Mouse (Mus musculus) heart, adult 2 months (tissue): Measurements from ENCODE around the gene Ppargc1a. TPM values are rescaled to one million over a fixed set of nuclear protein-coding genes. Genes with fewer than 3 reads are reported as not detected.

Source experiments
- DNase-seq, 2 experiments: peaks; one replicate each; pipeline ENCODE4 v3.0.0; 2021
- H3K27ac ChIP-seq: fragments of 200-600 bp; 2 replicates; pipeline ENCODE4 v1.8.1; 2022
- H3K27me3 ChIP-seq: fragments of 200-500 bp; 2 replicates; pipeline ENCODE4 v1.6.1; 2012; ENCODE audit warnings: mild to moderate bottlenecking, low read length, inconsistent platforms, mixed read lengths; ENCODE audit not compliant: control insufficient read depth, insufficient read depth
- H3K36me3 ChIP-seq: fragments of 200-500 bp; 2 replicates; pipeline ENCODE4 v1.6.1; 2012; ENCODE audit warnings: low read length, inconsistent platforms; ENCODE audit not compliant: control insufficient read depth, insufficient read depth
- H3K4me1 ChIP-seq: fragments of 200-500 bp; 2 replicates; pipeline ENCODE4 v1.6.1; 2011; ENCODE audit warnings: low read length; ENCODE audit not compliant: control insufficient read depth, insufficient read depth
- H3K4me3 ChIP-seq: fragments of 200-600 bp; 2 replicates; pipeline ENCODE4 v1.8.1; 2022
- H3K79me2 ChIP-seq: fragments of 200-500 bp; replicated peaks from 2 replicates; pipeline ENCODE4 v1.6.1; 2012; ENCODE audit warnings: mild to moderate bottlenecking, inconsistent platforms, low read length, moderate library complexity, mixed read lengths; ENCODE audit not compliant: control insufficient read depth, insufficient read depth
- H3K9ac ChIP-seq: fragments of 200-500 bp; 2 replicates; pipeline ENCODE4 v1.6.1; 2012; ENCODE audit warnings: low read depth, mild to moderate bottlenecking, control low read depth, inconsistent platforms, low read length, mixed read lengths
- CTCF ChIP-seq: fragments of 200-600 bp; IDR thresholded peaks from 2 replicates; pipeline ENCODE4 v1.8.1; 2022; ENCODE audit warnings: antibody characterized with exemption, mild to moderate bottlenecking, moderate library complexity
- EP300 ChIP-seq: fragments of 200-500 bp; IDR thresholded peaks from 2 replicates; pipeline ENCODE4 v1.6.1; 2011; ENCODE audit warnings: low read depth, low read length, control low read depth; ENCODE audit not compliant: insufficient read depth
- POLR2A ChIP-seq: fragments of 200-500 bp; IDR thresholded peaks from 2 replicates; pipeline ENCODE4 v1.6.1; 2011; ENCODE audit warnings: mild to moderate bottlenecking, low read depth, low read length, control low read depth; ENCODE audit not compliant: insufficient read depth
- WGBS: fragments of 180-500 bp; shearing (Covaris S2); methylation state at CpG from one replicate; pipeline ENCODE4 v1.1.7; 2018; 5-methylcytosine and 5-hydroxymethylcytosine counted together
- intact Hi-C: fragments of 180-260 bp; cut with DNase I; formaldehyde crosslinking; loops from one replicate; pipeline ENCODE4 v1.15.1; 2025
- polyA plus RNA-seq: library from polyadenylated mRNA; depleted of rRNA; stranded (reverse); fragments of >200 nt; gene quantifications from 2 replicates; pipeline ENCODE4 v1.2.3, GENCODE M21; 2012
- total RNA-seq, 2 experiments: library from RNA; stranded (reverse); gene quantifications; 2 replicates each; pipeline ENCODE4 v1.2.3; 2021

The Ppargc1a gene
- total and polyA plus RNA-seq, 3 experiments, result 27.9 to 146 (median 129) TPM

DNA sequence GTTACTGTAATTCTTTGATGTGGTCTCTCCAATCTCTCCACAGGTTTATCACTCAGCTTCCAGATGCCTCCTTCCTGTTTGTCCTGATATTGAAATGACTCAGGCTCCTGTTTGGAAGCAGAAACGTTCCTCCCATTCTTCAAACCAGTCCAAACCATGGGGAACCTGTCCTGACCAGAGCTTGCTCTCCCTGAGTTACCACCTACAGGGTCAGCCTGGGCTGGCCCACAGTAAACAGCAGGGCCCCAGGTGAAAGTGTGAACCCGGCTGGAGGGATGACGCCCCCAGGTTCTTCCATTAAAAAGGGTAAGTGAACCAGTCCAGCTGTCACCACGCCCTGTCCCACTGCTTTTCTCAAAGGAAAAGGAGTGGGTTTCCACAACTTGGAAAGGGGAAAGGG is 15.5 kb upstream of the Ppargc1a start:
- H3K4me3 ChIP-seq, result no peak overlapping the region
- intact Hi-C loops, result no loop called here
- H3K9ac ChIP-seq, result no peak overlapping the region
- H3K36me3 ChIP-seq, result no peaks in the 10 kb centered on the region
- no peak for TF ChIP-seq EP300
- TF ChIP-seq POLR2A, result no peak
- TF ChIP-seq CTCF, result no peak
- no peak for DNase-seq
- WGBS, result 44% methylated on average over 4 of the region's 4 CpGs
- H3K27ac ChIP-seq, result no peak overlapping the region
- no peaks in the 10 kb centered on the region for H3K27me3 ChIP-seq
- H3K79me2 ChIP-seq, result no peaks in the 10 kb centered on the region
- no peaks in the 10 kb centered on the region for H3K4me1 ChIP-seq

DNA sequence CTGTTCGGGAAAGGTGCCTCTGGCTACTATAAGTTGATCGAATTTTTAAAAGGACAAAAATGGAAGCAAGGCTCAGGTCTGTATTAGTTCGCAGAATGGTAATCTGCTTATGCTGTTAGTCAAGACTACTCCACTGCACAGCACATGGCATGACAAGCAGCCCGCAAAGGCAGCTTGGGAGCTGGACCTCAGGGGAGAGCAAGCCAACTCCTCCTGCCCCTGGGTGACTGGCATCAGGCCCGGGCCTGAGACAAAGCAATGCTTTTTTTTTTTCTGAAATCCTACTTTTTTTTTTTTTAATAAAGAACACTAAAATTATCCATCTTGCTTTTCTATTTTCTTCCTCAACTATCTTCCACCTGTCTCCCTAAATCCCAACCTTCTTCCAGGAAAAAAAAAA is 15.1 kb upstream of the Ppargc1a start:
- WGBS, result 56% methylated on average over 5 of the region's 5 CpGs
- H3K27me3 ChIP-seq, result no peaks in the 10 kb centered on the region
- no peaks in the 10 kb centered on the region for H3K79me2 ChIP-seq
- TF ChIP-seq EP300, result no peak
- no peak for TF ChIP-seq CTCF
- TF ChIP-seq POLR2A, result no peak
- no peaks in the 10 kb centered on the region for H3K36me3 ChIP-seq
- peak in 1 of 2 experiments; percentile 17 for DNase-seq
- intact Hi-C loops, result no loop called here
- no peak overlapping the region for H3K27ac ChIP-seq
- no peak overlapping the region for H3K9ac ChIP-seq
- H3K4me3 ChIP-seq, result no peak overlapping the region
- H3K4me1 ChIP-seq, result no peaks in the 10 kb centered on the region

DNA sequence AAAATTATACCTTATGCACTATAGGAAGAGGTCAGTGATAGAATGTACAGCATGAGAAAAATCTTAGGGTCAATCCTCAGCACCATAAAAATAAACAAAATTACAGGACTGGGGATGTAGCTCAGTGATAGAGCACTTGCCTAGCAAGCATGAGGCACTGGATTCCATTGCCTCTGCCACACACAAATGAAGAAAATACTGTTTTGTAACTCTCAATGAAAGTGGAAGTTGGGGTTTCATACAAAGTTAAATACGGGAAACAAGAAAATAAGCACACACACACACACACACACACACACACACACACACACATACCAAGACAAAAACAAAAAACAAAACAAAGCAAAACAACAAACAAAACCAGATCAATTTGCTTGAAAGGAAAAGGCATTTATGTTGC is 10.1 kb upstream of the Ppargc1a start:
- H3K79me2 ChIP-seq, result no peaks in the 10 kb centered on the region
- H3K27me3 ChIP-seq, result no peaks in the 10 kb centered on the region
- 86% methylated on average over 1 of the region's 1 CpGs for WGBS
- DNase-seq, result no peak
- H3K36me3 ChIP-seq, result no peaks in the 10 kb centered on the region
- no peaks in the 10 kb centered on the region for H3K4me1 ChIP-seq
- no peak for TF ChIP-seq POLR2A
- no peak for TF ChIP-seq EP300
- no peak for TF ChIP-seq CTCF
- H3K4me3 ChIP-seq, result no peak overlapping the region
- no peak overlapping the region for H3K27ac ChIP-seq
- intact Hi-C loops, result no loop called here
- H3K9ac ChIP-seq, result no peak overlapping the region

DNA sequence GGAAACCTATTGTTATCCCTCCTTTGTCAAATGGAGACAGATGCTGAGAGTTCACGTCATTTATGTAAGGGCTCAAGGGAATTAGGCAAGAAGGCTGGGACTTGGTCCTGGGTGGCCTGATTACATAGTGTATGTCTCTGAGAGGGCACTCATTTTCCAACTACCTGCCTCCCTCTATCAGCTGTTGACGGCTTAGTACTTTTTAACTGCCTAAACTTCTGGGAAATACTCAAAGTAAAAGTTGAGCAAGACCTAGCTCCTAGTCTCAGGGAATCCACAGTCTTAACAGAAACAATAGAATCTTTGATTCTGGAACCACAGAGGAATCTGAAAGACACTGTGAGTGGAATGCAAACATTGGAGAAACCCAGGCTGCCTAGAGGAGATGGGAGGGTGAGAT is 6.2 kb upstream of the Ppargc1a start:
- Histone ChIP-seq H3K4me3 (no peak overlapping the region), H3K9ac (no peak overlapping the region), H3K27ac (no peak overlapping the region), H3K27me3 (no peaks in the 10 kb centered on the region), H3K4me1 (no peaks in the 10 kb centered on the region; the same call in 1 of the 2 replicates), H3K79me2 (no peaks in the 10 kb centered on the region), H3K36me3 (no peaks in the 10 kb centered on the region; the same call in 1 of the 2 replicates)
- intact Hi-C loops, result no loop called here
- WGBS, result 56% methylated on average over 2 of the region's 2 CpGs
- DNase-seq, result no peak
- no peak for TF ChIP-seq CTCF
- no peak for TF ChIP-seq POLR2A
- TF ChIP-seq EP300, result no peak

DNA sequence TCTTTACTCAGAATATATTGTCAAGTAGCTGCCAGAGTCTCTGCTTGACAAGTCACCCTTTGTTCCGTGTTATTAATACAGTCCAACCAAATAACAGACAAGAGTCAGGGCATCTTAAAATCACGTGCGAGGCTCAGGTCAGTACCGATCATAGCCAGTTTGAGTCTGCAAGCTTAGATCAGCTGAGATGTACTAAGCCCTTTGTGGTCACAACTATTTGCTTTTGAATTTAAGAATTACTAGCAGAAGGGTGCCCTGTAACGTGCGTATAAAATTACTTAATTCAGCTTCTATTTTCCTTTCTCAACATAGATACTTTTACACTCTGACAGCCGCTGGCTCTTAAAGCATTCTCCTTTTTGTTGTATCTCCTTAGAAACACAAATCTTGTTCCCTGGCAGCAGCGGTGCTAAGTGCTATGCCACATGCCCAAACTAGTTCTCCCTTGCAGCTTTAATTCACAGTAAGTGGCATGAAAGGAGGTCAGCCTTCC is 718 bp upstream of the Ppargc1a start:
- WGBS, result 50% methylated on average over 8 of the region's 8 CpGs
- H3K36me3 ChIP-seq, result no peaks in the 10 kb centered on the region; the same call in none of the 2 replicates
- no peak overlapping the region; the same call in 1 of the 2 replicates for H3K9ac ChIP-seq
- no peaks in the 10 kb centered on the region for H3K27me3 ChIP-seq
- H3K4me3 ChIP-seq, result peak overlapping the region; percentile 29; the same call in 1 of the 2 replicates
- H3K79me2 ChIP-seq, result no peaks in the 10 kb centered on the region
- TF ChIP-seq POLR2A (no peak), EP300 (no peak), CTCF (no peak)
- H3K27ac ChIP-seq, result peak overlapping the region; percentile 82
- intact Hi-C loops, result no loop called here
- no peak for DNase-seq
- H3K4me1 ChIP-seq, result no peaks in the 10 kb centered on the region; the same call in 1 of the 2 replicates

DNA sequence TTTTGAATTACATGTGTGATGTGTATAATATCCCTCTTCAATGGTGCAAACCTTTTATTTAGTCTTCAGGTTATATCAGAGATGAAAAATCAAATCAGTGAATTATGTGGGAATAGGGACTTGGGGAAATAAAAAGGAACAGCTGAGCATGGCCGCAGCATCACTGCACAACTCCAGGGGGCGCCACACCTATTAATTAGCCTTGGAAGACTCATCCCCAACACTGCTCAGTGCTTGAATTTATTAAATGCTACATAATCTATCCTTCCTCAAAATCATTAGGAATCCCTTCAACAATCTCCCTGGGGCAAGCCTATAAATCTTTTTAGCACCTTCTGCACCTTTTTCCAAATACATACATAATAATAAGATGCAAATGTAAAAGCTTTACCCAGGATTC is 1.9 kb downstream of the Ppargc1a start:
- TF ChIP-seq POLR2A (no peak), CTCF (peak; percentile 47)
- Histone ChIP-seq H3K27ac (no peak overlapping the region; the same call in 1 of the 2 replicates), H3K36me3 (no peaks in the 10 kb centered on the region; the same call in none of the 2 replicates), H3K27me3 (no peaks in the 10 kb centered on the region), H3K79me2 (no peaks in the 10 kb centered on the region), H3K4me1 (no peaks in the 10 kb centered on the region), H3K4me3 (no peak overlapping the region), H3K9ac (no peak overlapping the region)
- DNase-seq, result no peak
- intact Hi-C loops, result no loop called here
- 66% methylated on average over 2 of the region's 2 CpGs for WGBS
